Comparison of ENCODE assay signal across 1 mouse cellular context in the genomic region with DNA sequence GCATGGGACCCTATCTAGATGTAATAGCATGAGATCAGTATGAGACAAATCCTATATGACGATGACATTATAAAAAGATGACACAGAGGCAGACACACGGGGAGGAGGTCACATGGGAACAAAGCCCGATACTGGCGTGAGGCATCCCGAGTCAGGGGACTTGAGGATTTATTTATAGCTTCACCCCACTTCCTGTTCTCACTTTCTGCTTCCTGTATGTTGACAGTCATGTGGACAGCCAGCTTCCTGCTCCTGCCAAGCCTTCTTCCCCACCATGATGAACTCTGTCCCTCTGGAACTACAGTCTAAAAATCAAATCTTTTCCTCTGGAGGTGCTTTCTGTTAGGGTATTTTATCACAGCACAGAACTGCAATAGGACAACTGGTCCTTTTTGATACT.
TF ChIP-seq lines count a peak whose summit lies in the region.

No protein-coding gene starts in this region.

TF ChIP-seq in CH12.LX, 34 proteins besides CTCF, POLR2A, EP300 and RAD21 (continued from another document):
- TF ChIP-seq NELFE (IDR thresholded peaks at IDR 0.05; ENCODE audit: low read depth, low read length) (no peak), IRF4 (IDR thresholded peaks at IDR 0.05; ENCODE audit: low read depth, low read length) (no peak), GABPA (IDR thresholded peaks at IDR 0.05; ENCODE audit: insufficient replicate concordance, low read depth, low read length) (no peak), MYC (IDR thresholded peaks at IDR 0.05; ENCODE audit: low read depth, low read length) (no peak), KAT2A (IDR thresholded peaks at IDR 0.05; ENCODE audit: insufficient replicate concordance, low read length) (no peak), TCF12 (IDR thresholded peaks at IDR 0.05; ENCODE audit: low read depth, low read length) (0 out of 2 replicates have a peak, but pooled peaks have one; percentile 14), SMC3 (IDR thresholded peaks at IDR 0.05; ENCODE audit: low read depth, low read length) (no peak), MEF2A (IDR thresholded peaks at IDR 0.05; ENCODE audit: borderline replicate concordance, low read depth, low read length) (peak; percentile 34; the same call in 1 of the 2 replicates), BHLHE40 (IDR thresholded peaks at IDR 0.05; ENCODE audit: low read depth, low read length) (0 out of 2 replicates have a peak, but pooled peaks have one; percentile 30)
